In genomic region chr7:84090793-84091192, GRCm38 (mm10) we compare ENCODE assay signal across 13 mouse cellular contexts. TPM values are rescaled to one million over a fixed set of nuclear protein-coding genes. Genes with fewer than 3 reads are reported as not detected.
"Had no signal": no experiment of that assay in that cellular context is flagged by ENCODE, and none has a peak within 500 bp of the region (broad histone marks: within the 10 kb centered on the region; RNA-seq: fewer than 3 reads in every experiment).

No protein-coding gene starts in this region.

- DNase-seq: liver, postnatal 0 days; lung, adult 2 months; lung, postnatal 10 days; lung, postnatal 36 days; retina, postnatal 1 day; right cerebral cortex, adult 18-20 months; right cerebral cortex, postnatal 25 days; right cerebral cortex, postnatal 4 days; spleen, adult 18-20 months; thymus, adult 18-20 months; thymus, postnatal 14 days; thymus, postnatal 36 days had no signal

RNA-seq across cellular contexts. Expression of gene Cemip, which starts 4.5 kb away (rescaled TPM):
- total RNA-seq: megakaryocyte progenitor cell, adult 5-6 weeks had no signal
